Mouse (Mus musculus) MEL (cell line): ENCODE results near the gene Slco3a1.

Experiments used
- CHD2 ChIP-seq: IDR thresholded peaks from 2 replicates; pipeline ENCODE4 v1.6.1; 2011; ENCODE audit warnings: low read length, improper control_type of control experiment
- CTCF ChIP-seq, 3 experiments: IDR thresholded peaks in 2 of 3; conservative IDR thresholded peaks in 1 of 3; 2 replicates each; pipeline ENCODE4 v1.5.1; 2011 to 2012; ENCODE audit warnings: low read length in 3 of 3, low read depth in 2 of 3, mild to moderate bottlenecking in 2 of 3, improper control_type of control experiment in 1 of 3, inconsistent platforms in 1 of 3, mixed read lengths in 1 of 3, moderate library complexity in 1 of 3; ENCODE audit not compliant: control insufficient read depth in 1 of 3, insufficient read depth in 1 of 3, poor library complexity in 1 of 3, severe bottlenecking in 1 of 3
- POLR2A ChIP-seq, 2 experiments: IDR thresholded peaks; 2 replicates each; pipeline ENCODE4 v1.6.1; 2011 to 2012; ENCODE audit warnings: low read length in 2 of 2, mild to moderate bottlenecking in 2 of 2, control low read depth in 1 of 2, improper control_type of control experiment in 1 of 2, low read depth in 1 of 2, moderate library complexity in 1 of 2; ENCODE audit not compliant: control insufficient read depth in 1 of 2, insufficient read depth in 1 of 2, poor library complexity in 1 of 2
- SIN3A ChIP-seq: IDR thresholded peaks from 2 replicates; pipeline ENCODE4 v1.6.1; 2012; ENCODE audit warnings: low read length, improper control_type of control experiment, inconsistent platforms
- TCF12 ChIP-seq: IDR thresholded peaks from 2 replicates; pipeline ENCODE4 v1.6.1; 2014; ENCODE audit warnings: low read depth, mild to moderate bottlenecking, inconsistent platforms, low read length, improper control_type of control experiment, moderate library complexity

GRCm38 (mm10) chr7:74518776-74519175 is 35.8 kb downstream of the Slco3a1 start:
- TF ChIP-seq TCF12 (no peak), SIN3A (no peak), CHD2 (no peak), CTCF (IDR thresholded peaks at IDR 0.05 in 2 of 3, conservative IDR thresholded peaks at IDR 0.05 in 1 of 3; ENCODE audit: control insufficient read depth in 1 of 3, insufficient read depth in 1 of 3, low read depth in 2 of 3, low read length in 3 of 3, poor library complexity in 1 of 3, severe bottlenecking in 1 of 3) (no peak), POLR2A (IDR thresholded peaks at IDR 0.05; ENCODE audit: control insufficient read depth in 1 of 2, insufficient read depth in 1 of 2, low read depth in 1 of 2, low read length in 2 of 2, poor library complexity in 1 of 2) (no peak)
